ENCODE assay signal across 9 mouse cellular contexts in the genomic region with DNA sequence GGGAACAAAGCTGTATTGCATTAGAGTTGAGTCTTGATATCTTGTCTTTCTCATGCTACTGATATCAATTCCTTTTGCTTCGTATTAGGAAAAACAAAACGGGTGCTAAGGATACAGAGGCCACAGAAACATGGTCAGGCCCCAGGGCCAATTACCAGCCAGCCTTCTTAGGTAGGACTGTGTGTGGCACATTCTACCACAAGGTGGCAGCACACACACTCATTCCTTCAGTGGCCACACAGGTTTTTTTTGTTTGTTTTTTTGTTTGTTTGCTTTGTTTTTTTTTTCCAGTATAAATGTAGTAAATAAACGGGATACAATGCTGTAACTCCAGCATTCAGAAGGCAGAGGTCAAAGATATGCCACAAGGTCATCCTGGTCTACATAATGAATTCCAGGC. TPM values are rescaled to one million over a fixed set of nuclear protein-coding genes. Genes with fewer than 3 reads are reported as not detected.
A peak's percentile ranks its signal among the peaks of the same experiment; 100 is the strongest.
DNase-seq lines count a peak whose midpoint lies in the region; ATAC-seq lines count a peak whose summit lies in the region.
"Had no signal": no experiment of that assay in that cellular context is flagged by ENCODE, and none has a peak within 500 bp of the region (broad histone marks: within the 10 kb centered on the region; RNA-seq: fewer than 3 reads in every experiment).

No protein-coding gene starts in this region.

- H3K4me1 ChIP-seq in hindbrain, embryonic 16.5 days (ENCODE audit: control insufficient read depth, insufficient read depth, low read depth, low read length): no peaks in the 10 kb centered on the region

- H3K9ac ChIP-seq in hindbrain, embryonic 16.5 days (ENCODE audit: low read depth, low read length): no peak overlapping the region; the same call in 1 of the 2 replicates
- H3K9ac ChIP-seq: stomach, embryonic 15.5 days had no signal

- peak overlapping the region; percentile 18; the same call in 1 of the 2 replicates for H3K4me2 ChIP-seq in hindbrain, embryonic 16.5 days (ENCODE audit: low read length)
- H3K4me2 ChIP-seq: stomach, embryonic 15.5 days had no signal

- no peak for ATAC-seq in hindbrain, embryonic 16.5 days

- H3K27me3 ChIP-seq in hindbrain, embryonic 16.5 days (replicated peaks; ENCODE audit: control insufficient read depth, insufficient read depth, low read length): no peaks in the 10 kb centered on the region
- H3K27me3 ChIP-seq: stomach, embryonic 15.5 days had no signal

- peak; percentile 50 for DNase-seq in gastrocnemius, adult 18-20 months (ENCODE audit: low spot score)
- no peak for DNase-seq in gastrocnemius, postnatal 25 days
- DNase-seq in urinary bladder, postnatal 14 days (ENCODE audit: low spot score): peak; percentile 64
- no peak for DNase-seq in urinary bladder, adult 2 months (ENCODE audit: low spot score)
- DNase-seq in embryo, embryonic 11 days: peak; percentile 79
- peak; percentile 77 for DNase-seq in lung, postnatal 14 days
- DNase-seq in spleen, postnatal 10 days (ENCODE audit: low spot score in 2 of 2): peak; percentile 37 to 77

- no peak overlapping the region for H3K27ac ChIP-seq in hindbrain, embryonic 16.5 days (ENCODE audit: low read depth, low read length)
- H3K27ac ChIP-seq: stomach, embryonic 15.5 days had no signal

- H3K4me3 ChIP-seq in hindbrain, embryonic 16.5 days (ENCODE audit: low read length): no peak overlapping the region
- H3K4me3 ChIP-seq: stomach, embryonic 15.5 days had no signal

- 18% methylated on average over 3 of the region's 3 CpGs for WGBS in hindbrain, embryonic 16.5 days

- H3K36me3 ChIP-seq in hindbrain, embryonic 16.5 days (ENCODE audit: control insufficient read depth, insufficient read depth, low read length): no peaks in the 10 kb centered on the region
- H3K36me3 ChIP-seq: stomach, embryonic 15.5 days had no signal

- H3K9me3 ChIP-seq in hindbrain, embryonic 16.5 days (ENCODE audit: control insufficient read depth, low read length): no peaks in the 10 kb centered on the region
- H3K9me3 ChIP-seq: stomach, embryonic 15.5 days had no signal

RNA-seq across cellular contexts. Expression of a gene that starts 7.2 kb away (rescaled TPM):
- under 1 TPM; 0.38 to 0.59 TPM for total RNA-seq in gastrocnemius, adult 18-20 months (2021)
- 1 to 10 TPM in 1 of 2 experiments, under 1 TPM in 1; 0.82 to 1.2 TPM for total RNA-seq in gastrocnemius, postnatal 25 days (2021)
- polyA plus RNA-seq in urinary bladder, adult 2 months (2012; rRNA removed): 3.0 and 3.9 TPM in 2 replicates
- polyA plus RNA-seq in hindbrain, embryonic 16.5 days (2015; fragmentation: Nextera tagmentation; extraction: Ambion mirVana): 23.2 and 24.5 TPM in 2 replicates

RNA-seq across cellular contexts. Expression of a gene that starts 43.0 kb away (rescaled TPM):
- 10 to 100 TPM; 19.2 to 26.1 TPM for total RNA-seq in gastrocnemius, adult 18-20 months (2021)
- total RNA-seq in gastrocnemius, postnatal 25 days (2021): 10 to 100 TPM; 20.3 to 27.7 TPM
- polyA plus RNA-seq in urinary bladder, adult 2 months (2012; rRNA removed): 14.6 and 19.2 TPM in 2 replicates
- 131 and 138 TPM in 2 replicates for polyA plus RNA-seq in hindbrain, embryonic 16.5 days (2015; fragmentation: Nextera tagmentation; extraction: Ambion mirVana)

RNA-seq across cellular contexts. Expression of a gene that starts 48.9 kb away (rescaled TPM):
- total RNA-seq in gastrocnemius, adult 18-20 months (2021): 10 to 100 TPM; 28.2 to 30.6 TPM
- 10 to 100 TPM; 27.3 to 28.9 TPM for total RNA-seq in gastrocnemius, postnatal 25 days (2021)
- 47.7 and 55.6 TPM in 2 replicates for polyA plus RNA-seq in urinary bladder, adult 2 months (2012; rRNA removed)
- 184 TPM in 2 replicates for polyA plus RNA-seq in hindbrain, embryonic 16.5 days (2015; fragmentation: Nextera tagmentation; extraction: Ambion mirVana)

Comparison
In these comparisons a context has a peak if more than half of its experiments do, and no peak if none do; other contexts are left out.
1. DNase-seq: peak in gastrocnemius, adult 18-20 months (single experiment), urinary bladder, postnatal 14 days (single experiment), embryo, embryonic 11 days (single experiment), lung, postnatal 14 days (single experiment) and spleen, postnatal 10 days (2 of 2); none in gastrocnemius, postnatal 25 days (single experiment) and urinary bladder, adult 2 months (single experiment).